ENCODE assay signal across 8 mouse cellular contexts in the genomic region with DNA sequence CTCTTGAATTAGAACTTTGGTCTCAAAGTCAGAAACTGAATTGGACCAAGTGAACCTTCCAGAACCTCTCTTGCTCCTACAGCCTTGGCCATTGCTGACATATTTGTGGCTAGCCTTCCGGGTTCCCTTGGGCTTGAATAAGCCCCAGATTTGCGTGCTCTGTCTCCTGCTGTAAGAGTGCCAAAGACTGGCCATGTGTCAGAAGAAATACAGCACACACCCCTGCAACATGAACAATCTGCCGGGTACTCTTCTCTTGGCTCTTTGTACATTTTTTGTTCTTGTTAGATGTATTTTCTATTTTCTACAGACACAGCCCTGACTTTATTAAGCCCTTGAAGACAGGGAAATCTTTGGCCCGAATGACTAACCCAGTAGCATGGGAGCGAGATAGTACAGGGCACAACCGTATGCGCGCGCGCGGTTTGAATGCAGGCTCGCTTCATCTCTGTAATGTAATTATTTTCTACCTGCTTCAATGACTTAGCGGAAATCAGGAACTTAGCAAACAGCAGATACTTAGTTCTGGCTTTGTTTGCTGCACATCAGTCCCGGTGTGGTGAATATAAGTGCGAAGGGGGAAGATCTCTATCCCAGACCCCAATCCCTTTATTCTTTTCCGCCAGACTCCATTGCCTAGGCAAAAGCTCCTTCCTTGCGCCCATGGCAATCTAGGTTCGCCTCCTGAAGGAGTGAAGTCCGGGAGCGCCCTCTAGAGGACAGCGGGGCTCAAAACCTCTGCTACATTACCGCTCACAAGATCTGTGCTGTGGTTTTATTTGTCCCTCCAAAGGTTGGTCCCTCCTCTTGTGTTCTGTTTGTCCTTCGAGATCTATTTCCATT. TPM values are rescaled to one million over a fixed set of nuclear protein-coding genes. Genes with fewer than 3 reads are reported as not detected.
DNase-seq lines count a peak whose midpoint lies in the region; ATAC-seq and TF ChIP-seq lines count a peak whose summit lies in the region.

No protein-coding gene starts in this region.

- no peaks in the 10 kb centered on the region for H3K4me1 ChIP-seq in hindbrain, postnatal 0 days (ENCODE audit: insufficient read depth, low read length)

- TF ChIP-seq CTCF in hindbrain, postnatal 0 days (IDR thresholded peaks at IDR 0.05; ENCODE audit: low read depth), result peak; percentile 92

- H3K27ac ChIP-seq in hindbrain, postnatal 0 days, result no peak overlapping the region

- H3K9ac ChIP-seq in hindbrain, postnatal 0 days (replicated peaks; ENCODE audit: low read length), result no peak overlapping the region

- no peaks in the 10 kb centered on the region for H3K27me3 ChIP-seq in hindbrain, postnatal 0 days (ENCODE audit: insufficient read depth, low read length)

- WGBS in hindbrain, postnatal 0 days, result 42% methylated on average over 23 of the region's 23 CpGs

- ATAC-seq in hindbrain, postnatal 0 days, result peak; percentile 82

- no peaks in the 10 kb centered on the region for H3K9me3 ChIP-seq in hindbrain, postnatal 0 days (ENCODE audit: low read length)

- H3K4me3 ChIP-seq in hindbrain, postnatal 0 days (ENCODE audit: low read length), result no peak overlapping the region

- H3K4me2 ChIP-seq in hindbrain, postnatal 0 days (ENCODE audit: low read depth, low read length), result peak overlapping the region; percentile 32

- peak; percentile 55 for DNase-seq in WW6 (ENCODE audit: low read depth, low spot score)
- peak; percentile 87 to 90 for DNase-seq in cerebellum, postnatal 4 days (ENCODE audit: low spot score in 2 of 2)
- peak; percentile 64 to 69 for DNase-seq in gastrocnemius, adult 8-10 months (ENCODE audit: low spot score in 2 of 2)
- DNase-seq in hindbrain, postnatal 0 days (ENCODE audit: low spot score), result peak; percentile 95
- peak; percentile 92 to 97 for DNase-seq in left cerebral cortex, adult 18-20 months (ENCODE audit: low spot score in 2 of 2)
- peak; percentile 90 for DNase-seq in mesoderm, embryonic 11.5 days (ENCODE audit: low read depth, low spot score)
- DNase-seq in right cerebral cortex, postnatal 25 days, result peak; percentile 86
- peak; percentile 94 for DNase-seq in urinary bladder, postnatal 25 days (ENCODE audit: low spot score)

- H3K36me3 ChIP-seq in hindbrain, postnatal 0 days (ENCODE audit: insufficient read depth, low read length), result no peaks in the 10 kb centered on the region

RNA-seq across cellular contexts. Expression of gene Poc1b, which starts 22.2 kb away (rescaled TPM):
- total RNA-seq in gastrocnemius, adult 8-10 months (2022), result 1 to 10 TPM; 2.4 to 5.5 (median 3.7) TPM
- total RNA-seq in hindbrain, postnatal 0 days (2014; rRNA removed), result 10.1 and 13.8 TPM in 2 replicates
- 9.7 and 11.0 TPM in 2 replicates for polyA plus RNA-seq in hindbrain, postnatal 0 days (2015; fragmentation: Nextera tagmentation; extraction: Ambion mirVana)
- total RNA-seq in left cerebral cortex, adult 18-20 months (2021), result 1 to 10 TPM; 6.5 to 7.1 TPM

RNA-seq across cellular contexts. Expression of gene Galnt4, which starts 23.3 kb away (rescaled TPM):
- 1 to 10 TPM in 2 of 4 experiments, under 1 TPM in 2; 0.80 to 1.3 (median 1.1) TPM for total RNA-seq in gastrocnemius, adult 8-10 months (2022)
- 5.1 and 5.2 TPM in 2 replicates for total RNA-seq in hindbrain, postnatal 0 days (2014; rRNA removed)
- 3.3 and 3.4 TPM in 2 replicates for polyA plus RNA-seq in hindbrain, postnatal 0 days (2015; fragmentation: Nextera tagmentation; extraction: Ambion mirVana)
- total RNA-seq in left cerebral cortex, adult 18-20 months (2021), result 1 to 10 TPM; 1.9 to 2.3 TPM

RNA-seq across cellular contexts. Expression of gene Phxr2, which starts 41.5 kb away (rescaled TPM):
- total RNA-seq in gastrocnemius, adult 8-10 months (2022), result not detected
- not detected in 2 replicates for total RNA-seq in hindbrain, postnatal 0 days (2014; rRNA removed)
- not detected in 2 replicates for polyA plus RNA-seq in hindbrain, postnatal 0 days (2015; fragmentation: Nextera tagmentation; extraction: Ambion mirVana)
- not detected for total RNA-seq in left cerebral cortex, adult 18-20 months (2021)
